Mouse (Mus musculus) layer of hippocampus, adult 2 months (tissue): ENCODE measurements at regions not wholly inside any gene's neighbourhood (a gene's known extent, or its start where the extent isn't known, plus 50 kb on each side); places are given as distances from the start of the nearest gene placed in this dataset.
"Not testable (repeated sequence)": the region's sequence is repeated elsewhere in the genome, so short reads cannot be mapped to it uniquely, and the experiment has no call there.

Experiments used
- DNase-seq, 2 experiments: peaks; one replicate each; pipeline ENCODE4 v3.0.0; 2022; ENCODE audit warnings: low spot score in 2 of 2
- H3K27ac ChIP-seq: fragments of 200-600 bp; 2 replicates; pipeline ENCODE4 v1.8.1; 2022
- H3K4me3 ChIP-seq: fragments of 200-600 bp; 2 replicates; pipeline ENCODE4 v1.8.1; 2022; ENCODE audit warnings: mild to moderate bottlenecking
- CTCF ChIP-seq: fragments of 200-600 bp; conservative IDR thresholded peaks from 2 replicates; pipeline ENCODE4 v1.8.1; 2022; ENCODE audit warnings: antibody characterized with exemption, mild to moderate bottlenecking, moderate library complexity

DNA sequence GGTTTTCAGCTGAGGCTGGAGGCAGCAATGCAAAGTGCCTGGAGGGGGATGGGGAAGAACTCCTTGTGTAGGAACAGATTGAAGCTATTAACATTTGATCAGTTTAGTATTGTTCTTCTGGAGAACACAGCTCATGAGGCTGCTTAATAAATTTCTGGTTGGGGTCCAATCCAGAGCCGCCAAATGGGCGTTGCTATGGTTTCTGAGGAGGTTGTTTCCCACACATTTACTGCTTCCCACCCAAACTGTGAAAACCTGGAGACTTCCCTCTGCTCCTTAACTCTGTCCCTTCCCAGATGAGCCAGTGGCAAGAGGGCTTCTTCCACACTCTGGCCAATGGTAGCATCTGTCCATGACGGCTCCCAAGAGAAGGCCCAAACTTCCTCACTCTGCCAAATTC lies 113.2 kb upstream of the Klf4 start:
- no peak overlapping the region for H3K27ac ChIP-seq
- no peak for TF ChIP-seq CTCF
- no peak for DNase-seq
- H3K4me3 ChIP-seq = no peak overlapping the region

DNA sequence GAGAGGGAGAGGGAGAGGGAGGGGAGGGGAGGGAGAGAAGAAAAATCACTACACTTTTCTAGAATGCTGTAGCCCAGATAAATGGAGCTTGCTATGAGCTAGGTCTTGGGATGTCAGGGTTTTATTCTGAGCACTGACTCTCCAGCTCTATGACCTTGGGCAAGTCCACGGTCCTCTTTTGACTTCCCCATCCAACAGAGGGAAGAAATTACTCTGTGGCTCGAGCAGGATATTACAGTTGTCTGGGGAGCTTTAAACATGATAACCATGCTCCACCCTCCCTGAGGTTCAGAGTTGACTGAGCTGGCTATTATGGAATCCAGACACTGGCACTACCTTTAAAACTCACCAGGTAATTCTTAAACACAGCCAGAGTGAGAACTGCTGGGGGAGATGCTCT lies 112.6 kb upstream of the Klf4 start:
- TF ChIP-seq CTCF = no peak
- no peak for DNase-seq
- H3K4me3 ChIP-seq = no peak overlapping the region
- H3K27ac ChIP-seq = no peak overlapping the region

DNA sequence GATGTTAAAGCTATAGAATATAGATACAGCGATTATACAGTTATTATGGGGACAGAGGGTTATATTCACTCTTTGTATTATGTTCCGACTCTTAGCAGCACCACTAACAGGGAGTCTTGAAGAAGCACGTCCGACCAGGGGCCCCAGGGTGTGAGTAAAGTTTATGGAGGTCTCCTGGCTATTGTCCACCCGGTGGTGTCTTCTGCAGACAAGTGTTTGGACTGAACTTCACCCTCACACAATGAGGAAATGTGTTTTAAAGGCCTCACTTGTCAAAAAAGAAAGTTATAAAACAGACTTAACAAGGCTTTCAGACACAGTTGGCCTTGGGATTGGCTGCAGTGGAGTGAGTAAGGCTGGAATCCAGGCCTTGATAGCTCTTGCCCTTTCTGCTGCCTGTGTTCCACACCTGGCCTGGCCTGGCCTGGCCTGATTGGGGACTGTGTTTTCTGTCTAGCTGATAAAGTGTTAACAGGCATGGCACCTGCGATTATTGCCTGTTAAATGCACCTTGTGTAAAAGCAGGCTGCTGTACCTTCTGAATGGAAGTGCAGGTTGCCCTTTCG lies 102.8 kb upstream of the Klf4 start:
- no peak for TF ChIP-seq CTCF
- H3K27ac ChIP-seq = no peak overlapping the region
- no peak overlapping the region for H3K4me3 ChIP-seq
- DNase-seq = no peak

DNA sequence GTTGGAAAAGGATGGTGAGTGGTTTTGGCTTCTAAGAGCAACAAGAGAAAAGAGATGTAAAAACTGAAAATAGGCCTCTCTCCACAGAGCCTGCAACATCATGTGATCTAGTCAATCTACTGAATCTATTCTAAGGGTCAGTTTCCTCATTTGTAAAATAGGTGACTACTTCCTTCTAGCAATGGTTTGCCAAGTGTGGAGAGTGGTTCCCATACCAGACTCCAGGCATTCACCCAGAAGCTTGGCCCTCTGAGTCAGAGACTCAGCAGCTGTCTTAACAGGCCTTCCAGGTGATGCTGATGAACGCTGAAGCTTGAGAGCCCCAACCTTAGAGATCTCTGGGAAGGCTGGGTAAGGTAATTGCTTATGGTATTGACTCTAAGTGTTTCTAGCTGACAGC lies 98.9 kb upstream of the Klf4 start:
- H3K4me3 ChIP-seq = no peak overlapping the region
- no peak for DNase-seq
- no peak overlapping the region for H3K27ac ChIP-seq
- no peak for TF ChIP-seq CTCF

DNA sequence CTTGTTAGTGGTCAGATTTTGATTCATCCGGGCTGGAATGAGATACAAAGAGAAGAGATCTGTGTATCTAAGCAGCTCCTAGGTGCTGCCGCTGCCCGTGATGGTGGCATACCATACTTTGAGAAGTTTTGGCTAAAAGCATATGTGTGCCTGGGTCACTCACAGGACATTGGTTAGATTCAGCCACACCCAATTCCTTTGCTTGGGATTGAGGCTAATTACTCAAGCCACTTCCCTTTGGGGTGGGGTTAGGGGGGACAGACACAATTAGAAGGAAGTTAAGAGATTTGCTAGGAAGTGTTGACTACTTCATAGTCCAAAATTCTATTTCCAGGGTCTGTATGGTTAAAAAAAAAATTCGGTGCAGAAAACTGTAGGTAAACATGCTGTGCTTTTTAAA lies 97.9 kb upstream of the Klf4 start:
- DNase-seq, H3K27ac ChIP-seq: not testable (repeated sequence)

DNA sequence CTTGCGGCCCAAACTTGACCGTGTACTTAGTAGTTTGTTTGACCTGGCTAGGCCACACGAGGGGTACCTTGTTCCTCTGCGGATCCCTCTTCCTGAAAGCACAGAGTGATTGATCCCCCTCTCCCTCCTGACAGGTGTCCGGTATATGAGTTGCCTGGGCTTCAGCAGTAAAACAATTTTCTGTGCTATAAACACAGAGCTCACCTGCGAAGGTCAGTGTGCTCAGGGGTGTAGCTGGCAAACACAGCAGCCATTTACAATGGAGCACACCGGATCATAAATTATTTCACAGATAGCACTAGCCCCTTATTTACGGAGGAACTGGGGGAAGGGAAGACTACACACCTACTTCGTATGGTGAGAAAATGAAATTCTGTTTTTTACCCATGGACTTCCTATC lies 92.5 kb upstream of the Klf4 start:
- DNase-seq = no peak
- no peak for TF ChIP-seq CTCF
- Histone ChIP-seq H3K27ac (no peak overlapping the region), H3K4me3 (no peak overlapping the region)

More for the DNA sequence above, 97.9 kb upstream of the Klf4 start:
- not testable (repeated sequence) for H3K4me3 ChIP-seq

DNA sequence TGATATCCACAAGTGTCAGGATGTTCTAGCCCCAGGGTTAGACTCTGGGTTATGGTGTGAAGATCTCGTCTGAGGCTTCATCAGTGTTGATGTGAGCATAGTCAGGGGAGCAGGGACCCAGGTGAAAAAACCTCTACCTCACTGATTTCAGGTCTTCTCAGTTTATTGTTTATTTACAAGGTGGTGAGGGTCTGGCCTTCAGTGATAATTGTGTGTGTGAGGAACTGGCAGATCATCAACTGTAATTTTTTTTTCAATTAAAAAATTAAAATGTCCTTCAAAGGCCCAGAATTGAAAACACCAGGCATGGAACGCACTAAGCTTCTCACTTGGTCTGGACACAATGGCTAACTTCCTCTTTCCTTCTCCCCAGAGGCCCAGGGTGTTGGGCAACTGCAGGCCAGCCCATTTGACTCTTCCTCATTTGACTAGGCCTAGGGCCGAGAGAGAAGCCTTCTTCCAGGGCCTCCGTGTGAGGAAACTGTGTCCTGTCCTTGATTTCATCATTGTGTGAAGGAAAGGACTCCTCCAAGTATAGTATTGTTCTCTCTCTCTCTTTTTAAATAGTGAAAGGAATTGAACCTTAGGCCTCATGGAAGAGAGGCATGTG lies 91.0 kb upstream of the Klf4 start:
- no peak for TF ChIP-seq CTCF
- no peak for DNase-seq
- Histone ChIP-seq H3K27ac (0 out of 2 replicates have a peak overlapping the region, but pooled peaks have one; percentile 23), H3K4me3 (no peak overlapping the region)

DNA sequence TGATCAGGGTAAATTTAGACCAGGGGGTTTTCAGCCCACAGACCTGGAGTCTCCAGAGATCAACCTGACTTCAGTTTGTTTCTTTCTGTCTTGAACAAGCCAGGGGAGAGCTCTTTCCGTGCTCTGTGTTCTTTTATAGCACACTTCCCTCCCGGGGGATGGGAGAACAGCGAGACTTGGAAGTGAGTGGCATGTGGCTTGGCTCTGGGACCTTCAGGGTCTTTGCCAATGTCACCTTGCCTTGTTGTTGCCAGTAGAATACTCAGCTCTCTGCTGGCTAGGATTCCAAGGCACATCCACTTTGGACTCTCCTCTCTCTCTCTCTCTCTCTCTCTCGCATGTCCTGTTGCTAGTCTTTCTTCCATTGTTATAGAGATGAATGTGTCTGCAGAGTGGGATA lies 90.4 kb upstream of the Klf4 start:
- no peak for DNase-seq
- TF ChIP-seq CTCF = no peak
- no peak overlapping the region for H3K27ac ChIP-seq
- no peak overlapping the region for H3K4me3 ChIP-seq

DNA sequence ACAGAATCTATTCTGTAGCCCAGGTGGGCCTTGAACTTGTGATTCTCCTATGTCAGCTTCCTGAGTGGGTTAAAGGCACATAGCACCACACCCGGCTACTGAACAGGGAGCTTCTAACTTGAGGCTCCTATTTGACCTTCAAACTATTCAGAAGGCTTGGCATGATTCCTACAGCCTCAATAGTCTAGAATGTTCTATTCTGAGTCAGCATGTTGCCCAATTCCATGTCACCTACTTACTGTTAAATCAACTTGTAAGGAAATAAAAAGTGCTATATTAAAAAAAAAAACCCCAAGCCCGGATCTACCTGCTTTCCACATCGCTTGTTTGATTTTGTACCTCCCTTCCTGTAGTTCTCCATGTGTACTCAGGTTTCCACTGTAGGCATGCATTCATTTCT lies 87.6 kb upstream of the Klf4 start:
- no peak for DNase-seq
- TF ChIP-seq CTCF = no peak
- Histone ChIP-seq H3K4me3 (no peak overlapping the region), H3K27ac (no peak overlapping the region)

DNA sequence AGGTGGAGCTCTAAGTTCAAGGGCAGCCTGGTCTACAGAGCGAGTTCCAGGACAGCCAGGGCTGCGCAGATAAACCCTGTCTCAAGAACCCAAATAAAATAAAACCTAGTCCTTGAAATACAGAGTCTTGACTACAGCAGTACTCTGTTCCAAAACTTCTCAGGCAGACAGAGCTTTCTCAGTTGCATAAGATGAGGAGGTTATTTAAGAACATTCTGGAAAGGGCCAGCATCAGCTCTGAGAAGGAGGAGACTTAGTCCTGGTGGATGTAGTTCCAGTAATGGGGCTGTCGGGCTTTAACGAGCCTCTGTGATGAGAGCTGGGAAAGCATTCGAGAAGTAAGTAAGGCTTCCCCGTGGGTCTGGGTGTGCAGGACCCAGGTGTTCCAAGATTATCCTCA lies 83.5 kb upstream of the Klf4 start:
- no peak for DNase-seq
- H3K27ac ChIP-seq = no peak overlapping the region
- H3K4me3 ChIP-seq = no peak overlapping the region
- no peak for TF ChIP-seq CTCF

DNA sequence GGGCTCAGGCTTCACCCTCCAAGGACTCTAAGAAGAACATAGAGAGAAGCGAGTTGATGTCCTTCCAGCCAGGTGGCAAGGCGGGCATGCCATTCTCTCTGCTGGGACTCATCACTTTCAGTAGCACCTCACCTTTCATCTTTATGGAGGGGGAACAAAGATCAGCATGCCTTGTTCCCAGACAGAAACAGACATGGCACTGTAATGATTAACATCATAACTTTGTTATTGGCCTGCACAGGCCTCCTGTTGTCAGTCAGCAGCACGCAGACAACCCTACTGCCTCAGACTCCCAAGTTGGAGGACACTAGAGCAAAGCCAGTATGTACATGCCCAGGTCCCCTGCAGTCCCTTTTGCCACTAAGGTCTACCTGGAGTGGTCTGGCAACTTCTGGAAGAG lies 81.3 kb upstream of the Klf4 start:
- no peak overlapping the region for H3K4me3 ChIP-seq
- TF ChIP-seq CTCF = no peak
- no peak overlapping the region for H3K27ac ChIP-seq
- DNase-seq = no peak

DNA sequence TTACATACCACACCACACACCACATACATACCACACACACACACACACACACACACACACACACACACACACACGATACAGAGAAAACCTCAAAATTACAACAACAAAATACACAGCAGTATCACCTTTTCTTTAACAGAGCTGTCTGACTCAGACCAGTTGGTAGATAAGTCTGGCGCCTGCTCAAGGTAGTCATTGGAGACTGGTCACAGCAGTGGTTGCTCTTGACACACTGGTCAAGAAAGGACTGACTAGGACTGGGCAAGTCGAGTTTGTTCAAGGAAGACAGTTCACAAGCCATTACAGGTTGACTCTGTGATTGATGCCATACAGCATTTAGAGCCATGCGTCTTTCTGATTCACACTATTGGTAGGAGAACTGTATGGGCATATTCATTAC lies 78.7 kb upstream of the Klf4 start:
- DNase-seq = no peak
- Histone ChIP-seq H3K4me3 (no peak overlapping the region), H3K27ac (no peak overlapping the region)
- no peak for TF ChIP-seq CTCF

DNA sequence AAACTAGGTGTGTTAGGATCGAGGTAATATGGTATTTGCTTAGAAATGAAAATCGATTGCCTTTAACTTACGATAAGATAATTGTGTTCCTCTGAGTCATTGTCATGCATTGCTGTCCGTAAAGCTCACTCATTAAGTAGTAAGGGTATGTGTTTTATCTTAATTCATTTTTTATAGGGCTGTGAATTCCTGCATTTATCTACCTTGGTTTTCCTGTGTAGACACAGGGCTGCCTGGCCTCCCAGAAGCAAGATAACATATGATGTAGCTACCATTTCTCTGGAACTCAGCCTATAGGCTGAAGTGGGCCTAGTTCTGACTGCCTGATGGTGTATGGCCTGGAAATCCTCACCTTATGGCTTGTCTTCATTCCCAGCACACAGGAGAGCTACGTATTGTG lies 76.9 kb upstream of the Klf4 start:
- no peak overlapping the region for H3K4me3 ChIP-seq
- DNase-seq = no peak
- no peak overlapping the region for H3K27ac ChIP-seq
- TF ChIP-seq CTCF = no peak

DNA sequence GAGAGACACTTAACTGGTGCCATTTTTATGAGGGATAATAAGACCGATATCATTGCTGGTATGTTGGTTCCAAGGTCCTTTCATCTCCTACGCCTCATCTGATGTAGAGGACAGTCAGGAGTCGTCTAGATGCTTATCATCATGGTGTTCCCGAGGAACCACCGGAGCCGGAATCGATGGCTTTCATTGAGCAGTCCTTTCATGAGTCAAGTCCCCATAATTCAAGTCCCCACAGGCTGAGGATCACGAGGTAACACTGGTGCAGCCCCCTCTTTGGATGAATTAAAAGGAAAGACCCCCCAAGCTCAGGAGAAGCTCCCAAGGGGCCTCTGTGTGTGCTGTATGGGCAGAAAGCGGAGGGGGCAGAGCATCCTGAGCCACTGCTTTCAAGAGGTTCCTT lies 73.3 kb upstream of the Klf4 start:
- DNase-seq = no peak
- no peak for TF ChIP-seq CTCF
- H3K4me3 ChIP-seq = no peak overlapping the region

More for the DNA sequence above, 73.3 kb upstream of the Klf4 start:
- H3K27ac ChIP-seq = peak overlapping the region; percentile 37; the same call in 1 of the 2 replicates
